Mouse (Mus musculus): ENCODE measurements at regions not wholly inside any gene's neighbourhood (a gene's known extent, or its start where the extent isn't known, plus 50 kb on each side); places are given as distances from the start of the nearest gene placed in this dataset.

GRCm38 (mm10) chr6:47386550-47386949, 66.6 kb upstream of the Cul1 start:
- no peak for TF ChIP-seq CTCF (IDR thresholded peaks at IDR 0.05; ENCODE audit: low read depth)
- TF ChIP-seq EP300 (IDR thresholded peaks at IDR 0.05; ENCODE audit: low read depth) = no peak
